In the genomic region with DNA sequence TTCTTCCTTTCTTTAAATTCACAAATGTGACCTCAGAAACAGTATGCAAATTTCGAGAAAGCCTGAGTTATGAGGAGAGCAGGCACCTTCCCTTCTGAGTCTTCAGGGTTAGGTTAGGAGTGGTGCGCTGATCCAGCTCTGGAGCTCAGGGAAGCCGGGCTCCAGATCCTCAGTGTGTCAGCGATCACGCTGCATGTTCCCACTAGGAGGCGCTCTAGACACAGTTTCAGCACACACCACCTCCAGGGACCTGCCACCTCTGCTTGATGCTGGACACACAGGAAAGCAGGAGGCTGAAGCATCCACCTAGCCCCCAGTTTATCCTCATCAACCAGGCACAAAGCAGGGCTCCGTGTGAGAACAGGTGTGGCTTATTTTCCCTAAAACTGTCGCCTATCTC, we compare ENCODE assay signal across 9 mouse cellular contexts.
A peak's percentile ranks its signal among the peaks of the same experiment; 100 is the strongest.
DNase-seq lines count a peak whose midpoint lies in the region; ATAC-seq lines count a peak whose summit lies in the region.
"Had no signal": no experiment of that assay in that cellular context is flagged by ENCODE, and none has a peak within 500 bp of the region (broad histone marks: within the 10 kb centered on the region; RNA-seq: fewer than 3 reads in every experiment).

No protein-coding gene starts in this region.

- no peak overlapping the region for H3K4me3 ChIP-seq in midbrain, embryonic 16.5 days (ENCODE audit: low read depth, low read length)

- no peak overlapping the region for H3K9ac ChIP-seq in midbrain, embryonic 16.5 days (ENCODE audit: low read depth, low read length)

- no peak overlapping the region for H3K27ac ChIP-seq in midbrain, embryonic 16.5 days (ENCODE audit: low read length)
- H3K27ac ChIP-seq: macrophage had no signal

- 4% methylated on average over 8 of the region's 8 CpGs for WGBS in midbrain, embryonic 16.5 days

- peak; percentile 53 for DNase-seq in gastrocnemius, adult 18-20 months (ENCODE audit: low spot score)
- DNase-seq in gastrocnemius, postnatal 25 days: no peak
- peak; percentile 44 for DNase-seq in cerebellum, adult 9-11 months
- peak; percentile 68 to 71 for DNase-seq in frontal cortex, postnatal 25 days (ENCODE audit: low spot score in 2 of 2)
- DNase-seq in kidney, adult 9 months: peak; percentile 70
- DNase-seq in left cerebral cortex, postnatal 4 days: peak; percentile 87
- peak; percentile 82 for DNase-seq in splenic B cell, adult 2 months (ENCODE audit: low read depth, low spot score)

- H3K9me3 ChIP-seq in midbrain, embryonic 16.5 days (replicated peaks; ENCODE audit: control insufficient read depth, low read length, poor library complexity, severe bottlenecking): no peaks in the 10 kb centered on the region

- ATAC-seq in midbrain, embryonic 16.5 days: peak; percentile 81; the same call in 1 of the 2 replicates

- no peaks in the 10 kb centered on the region for H3K36me3 ChIP-seq in midbrain, embryonic 16.5 days (ENCODE audit: control insufficient read depth, insufficient read depth, low read length)
- H3K36me3 ChIP-seq in splenic B cell, adult 2 months (ENCODE audit: control insufficient read depth, insufficient read depth, low read length, poor library complexity, severe bottlenecking): no peaks in the 10 kb centered on the region

- H3K4me2 ChIP-seq in midbrain, embryonic 16.5 days (ENCODE audit: low read length): no peak overlapping the region

- H3K4me1 ChIP-seq in midbrain, embryonic 16.5 days (ENCODE audit: control insufficient read depth, insufficient read depth, low read length): 0 out of 2 replicates have a peak, but pooled peaks cover 2% of the 10 kb centered on the region

- intact Hi-C loops in left cerebral cortex, postnatal 4 days (cut with DNase I): loop anchor here (5.0 to 10.0 kb wide), 3 partner anchors 126 to 1224 kb away; partner anchors contain the start of gene Tcerg1l

- no peaks in the 10 kb centered on the region for H3K27me3 ChIP-seq in midbrain, embryonic 16.5 days (ENCODE audit: control insufficient read depth, insufficient read depth, low read depth, low read length)
- no peaks in the 10 kb centered on the region for H3K27me3 ChIP-seq in splenic B cell, adult 2 months (ENCODE audit: control insufficient read depth, insufficient read depth, low read length, poor library complexity, severe bottlenecking)
